Mouse (Mus musculus) CH12.LX (cell line): ENCODE measurements around the gene Dctn1.
A peak's percentile ranks its signal among the peaks of the same experiment; 100 is the strongest.

ENCODE experiments used
- BHLHE40 ChIP-seq: IDR thresholded peaks from 2 replicates; pipeline ENCODE4 v1.6.1; 2011; ENCODE audit warnings: mild to moderate bottlenecking, low read depth, low read length, improper control_type of control experiment
- CTCF ChIP-seq, 2 experiments: IDR thresholded peaks in 1 of 2; conservative IDR thresholded peaks in 1 of 2; 2 replicates each; pipeline ENCODE4 v1.5.1; 2011 to 2012; ENCODE audit warnings: low read depth in 2 of 2, low read length in 2 of 2, improper control_type of control experiment in 1 of 2, inconsistent platforms in 1 of 2, mild to moderate bottlenecking in 1 of 2, moderate library complexity in 1 of 2
- E2F4 ChIP-seq: IDR thresholded peaks from 2 replicates; pipeline ENCODE4 v1.6.1; 2011; ENCODE audit warnings: low read depth, low read length, improper control_type of control experiment; ENCODE audit not compliant: insufficient replicate concordance
- ELF1 ChIP-seq: IDR thresholded peaks from 2 replicates; pipeline ENCODE4 v1.6.1; 2014; ENCODE audit warnings: low read depth, mild to moderate bottlenecking, inconsistent platforms, low read length, improper control_type of control experiment
- EP300 ChIP-seq: IDR thresholded peaks from 2 replicates; pipeline ENCODE4 v1.6.1; 2011; ENCODE audit warnings: low read length, improper control_type of control experiment
- KAT2A ChIP-seq: IDR thresholded peaks from 2 replicates; pipeline ENCODE4 v1.6.1; 2012; ENCODE audit warnings: low read length, improper control_type of control experiment, inconsistent platforms; ENCODE audit not compliant: insufficient replicate concordance
- MAX ChIP-seq: IDR thresholded peaks from 2 replicates; pipeline ENCODE4 v1.6.1; 2011; ENCODE audit warnings: low read length, improper control_type of control experiment
- MYC ChIP-seq: IDR thresholded peaks from 2 replicates; pipeline ENCODE4 v1.6.1; 2011; ENCODE audit warnings: low read depth, mild to moderate bottlenecking, improper control_type of control experiment, low read length
- NELFE ChIP-seq: IDR thresholded peaks from 2 replicates; pipeline ENCODE4 v1.6.1; 2011; ENCODE audit warnings: low read depth, low read length, improper control_type of control experiment
- POLR2A ChIP-seq: IDR thresholded peaks from 2 replicates; pipeline ENCODE4 v1.6.1; 2011; ENCODE audit warnings: low read depth, mild to moderate bottlenecking, improper control_type of control experiment, low read length
- TBP ChIP-seq: conservative IDR thresholded peaks from 2 replicates; pipeline ENCODE4 v1.6.1; 2011; ENCODE audit warnings: low read depth, low read length, improper control_type of control experiment
- TCF12 ChIP-seq: IDR thresholded peaks from 2 replicates; pipeline ENCODE4 v1.6.1; 2014; ENCODE audit warnings: low read depth, mild to moderate bottlenecking, inconsistent platforms, low read length, improper control_type of control experiment
- USF1 ChIP-seq: IDR thresholded peaks from 2 replicates; pipeline ENCODE4 v1.6.1; 2014; ENCODE audit warnings: low read depth, mild to moderate bottlenecking, inconsistent platforms, low read length, improper control_type of control experiment
- ZMIZ1 ChIP-seq: IDR thresholded peaks from 2 replicates; pipeline ENCODE4 v1.6.1; 2012; ENCODE audit warnings: low read depth, mild to moderate bottlenecking, inconsistent platforms, low read length, improper control_type of control experiment

GRCm38 (mm10) chr6:83124851-83125312 is 40.8 kb upstream of the Dctn1 start:
- TF ChIP-seq MAX (peak; percentile 54), KAT2A (peak; percentile 86; the same call in 1 of the 2 replicates), ZMIZ1 (no peak), CTCF (conservative IDR thresholded peaks at IDR 0.05 in 1 of 2, IDR thresholded peaks at IDR 0.05 in 1 of 2; ENCODE audit: low read depth in 2 of 2, low read length in 2 of 2) (no peak), POLR2A (peak; percentile 83), TBP (peak; percentile 91), BHLHE40 (peak; percentile 34; the same call in 1 of the 2 replicates), MYC (peak; percentile 71; the same call in 1 of the 2 replicates), EP300 (no peak), NELFE (peak; percentile 77; the same call in 1 of the 2 replicates), USF1 (no peak), E2F4 (peak; percentile 33; the same call in 1 of the 2 replicates), TCF12 (peak; percentile 87), ELF1 (peak; percentile 95)
